Mouse (Mus musculus) MEL (cell line): ENCODE data around the gene Ccdc63. TPM values are rescaled to one million over a fixed set of nuclear protein-coding genes. Genes with fewer than 3 reads are reported as not detected.

Experiments used
- DNase-seq: peaks from one replicate; pipeline ENCODE4 v3.0.0; 2011; ENCODE audit warnings: low read depth, low spot score
- H3K27ac ChIP-seq: 2 replicates; pipeline ENCODE4 v1.5.1; 2012; ENCODE audit warnings: low read depth, mild to moderate bottlenecking, control low read depth, low read length, moderate library complexity; ENCODE audit not compliant: control insufficient read depth
- H3K27me3 ChIP-seq, 2 experiments: fragments of 150-350 bp in 1 of 2; sonication (generic) in 1 of 2; 2 replicates each; pipeline ENCODE4 v1.6.1; 2012; ENCODE audit warnings: low read length in 2 of 2, mild to moderate bottlenecking in 2 of 2, improper control_type of control experiment in 1 of 2, moderate library complexity in 1 of 2; ENCODE audit not compliant: insufficient read depth in 2 of 2, control insufficient read depth in 1 of 2
- H3K36me3 ChIP-seq, 2 experiments: 2 replicates each; pipeline ENCODE4 v1.6.1; 2012 to 2014; ENCODE audit warnings: low read length in 2 of 2, improper control_type of control experiment in 1 of 2, inconsistent platforms in 1 of 2, mild to moderate bottlenecking in 1 of 2; ENCODE audit not compliant: insufficient read depth in 2 of 2, control insufficient read depth in 1 of 2
- H3K4me1 ChIP-seq, 2 experiments: fragments of 150-350 bp in 1 of 2; sonication (generic) in 1 of 2; 2 replicates each; pipeline ENCODE4 v1.6.1; 2012; ENCODE audit warnings: low read length in 2 of 2, improper control_type of control experiment in 1 of 2, mild to moderate bottlenecking in 1 of 2; ENCODE audit not compliant: insufficient read depth in 2 of 2, control insufficient read depth in 1 of 2
- H3K4me3 ChIP-seq, 2 experiments: fragments of 150-350 bp in 1 of 2; sonication (generic) in 1 of 2; 2 replicates each; pipeline ENCODE4 v1.5.1; 2012; ENCODE audit warnings: low read depth in 2 of 2, low read length in 2 of 2, mild to moderate bottlenecking in 2 of 2, moderate library complexity in 2 of 2, control low read depth in 1 of 2, improper control_type of control experiment in 1 of 2; ENCODE audit not compliant: control insufficient read depth in 1 of 2, insufficient read depth in 1 of 2
- H3K79me2 ChIP-seq: 2 replicates; pipeline ENCODE4 v1.6.1; 2012; ENCODE audit warnings: mild to moderate bottlenecking, low read length, moderate library complexity; ENCODE audit not compliant: control insufficient read depth, poor library complexity, insufficient read depth
- H3K9ac ChIP-seq: 2 replicates; pipeline ENCODE4 v1.6.1; 2012; ENCODE audit warnings: low read depth, mild to moderate bottlenecking, control low read depth, low read length, moderate library complexity; ENCODE audit not compliant: control insufficient read depth, poor library complexity, severe bottlenecking
- H3K9me3 ChIP-seq: fragments of 150-350 bp; sonication (generic); replicated peaks from 2 replicates; pipeline ENCODE4 v1.6.1; 2012; ENCODE audit warnings: mild to moderate bottlenecking, low read length, improper control_type of control experiment, moderate library complexity; ENCODE audit not compliant: insufficient read depth
- BHLHE40 ChIP-seq: IDR thresholded peaks from 2 replicates; pipeline ENCODE4 v1.6.1; 2012; ENCODE audit warnings: low read depth, mild to moderate bottlenecking, inconsistent platforms, low read length, improper control_type of control experiment, borderline replicate concordance
- CHD2 ChIP-seq: IDR thresholded peaks from 2 replicates; pipeline ENCODE4 v1.6.1; 2011; ENCODE audit warnings: low read length, improper control_type of control experiment
- EP300 ChIP-seq, 2 experiments: IDR thresholded peaks; 2 replicates each; pipeline ENCODE4 v1.6.1; 2011; ENCODE audit warnings: improper control_type of control experiment in 2 of 2, low read length in 2 of 2, low read depth in 1 of 2, mild to moderate bottlenecking in 1 of 2
- ETS1 ChIP-seq: IDR thresholded peaks from 2 replicates; pipeline ENCODE4 v1.6.1; 2012; ENCODE audit warnings: low read depth, mild to moderate bottlenecking, inconsistent platforms, low read length, improper control_type of control experiment, moderate library complexity
- GABPA ChIP-seq: IDR thresholded peaks from 2 replicates; pipeline ENCODE4 v1.6.1; 2012; ENCODE audit warnings: low read depth, mild to moderate bottlenecking, inconsistent platforms, low read length, improper control_type of control experiment, moderate library complexity
- GATA1 ChIP-seq: IDR thresholded peaks from 2 replicates; pipeline ENCODE4 v1.6.1; 2011; ENCODE audit warnings: low read depth, low read length, improper control_type of control experiment
- HCFC1 ChIP-seq: IDR thresholded peaks from 2 replicates; pipeline ENCODE4 v1.6.1; 2012; ENCODE audit warnings: low read depth, mild to moderate bottlenecking, inconsistent platforms, low read length, improper control_type of control experiment, moderate library complexity
- JUND ChIP-seq: IDR thresholded peaks from 2 replicates; pipeline ENCODE4 v1.6.1; 2011; ENCODE audit warnings: low read depth, mild to moderate bottlenecking, improper control_type of control experiment, low read length
- KAT2A ChIP-seq: conservative IDR thresholded peaks from 2 replicates; pipeline ENCODE4 v1.6.1; 2012; ENCODE audit warnings: low read depth, low read length, improper control_type of control experiment, inconsistent platforms
- MAFK ChIP-seq: IDR thresholded peaks from 2 replicates; pipeline ENCODE4 v1.6.1; 2011; ENCODE audit warnings: low read depth, mild to moderate bottlenecking, low read length, improper control_type of control experiment, borderline replicate concordance
- MAX ChIP-seq: IDR thresholded peaks from 2 replicates; pipeline ENCODE4 v1.6.1; 2011; ENCODE audit warnings: low read length, improper control_type of control experiment
- MAZ ChIP-seq: IDR thresholded peaks from 2 replicates; pipeline ENCODE4 v1.6.1; 2012; ENCODE audit warnings: low read depth, mild to moderate bottlenecking, inconsistent platforms, low read length, improper control_type of control experiment
- MEF2A ChIP-seq: IDR thresholded peaks from 2 replicates; pipeline ENCODE4 v1.6.1; 2014; ENCODE audit warnings: low read depth, mild to moderate bottlenecking, inconsistent platforms, low read length, improper control_type of control experiment; ENCODE audit not compliant: poor library complexity, insufficient replicate concordance, severe bottlenecking; ENCODE audit errors: extremely low read depth
- MYB ChIP-seq: IDR thresholded peaks from 2 replicates; pipeline ENCODE4 v1.6.1; 2011; ENCODE audit warnings: mild to moderate bottlenecking, low read depth, low read length, improper control_type of control experiment
- NELFE ChIP-seq: IDR thresholded peaks from 2 replicates; pipeline ENCODE4 v1.6.1; 2011; ENCODE audit warnings: low read depth, low read length, improper control_type of control experiment
- NRF1 ChIP-seq: IDR thresholded peaks from 2 replicates; pipeline ENCODE4 v1.6.1; 2014; ENCODE audit warnings: low read depth, mild to moderate bottlenecking, inconsistent platforms, low read length, improper control_type of control experiment, moderate library complexity; ENCODE audit not compliant: poor library complexity, insufficient read depth, severe bottlenecking
- POLR2A ChIP-seq, 2 experiments: IDR thresholded peaks; 2 replicates each; pipeline ENCODE4 v1.6.1; 2011 to 2012; ENCODE audit warnings: low read length in 2 of 2, mild to moderate bottlenecking in 2 of 2, control low read depth in 1 of 2, improper control_type of control experiment in 1 of 2, low read depth in 1 of 2, moderate library complexity in 1 of 2; ENCODE audit not compliant: control insufficient read depth in 1 of 2, insufficient read depth in 1 of 2, poor library complexity in 1 of 2
- POLR2AphosphoS2 ChIP-seq: IDR thresholded peaks from 2 replicates; pipeline ENCODE4 v1.6.1; 2011; ENCODE audit warnings: low read length, improper control_type of control experiment
- POLR2AphosphoS5 ChIP-seq: IDR thresholded peaks from 2 replicates; pipeline ENCODE4 v1.6.1; 2012; ENCODE audit warnings: low read depth, borderline replicate concordance, mild to moderate bottlenecking, inconsistent platforms, low read length, moderate library complexity, mixed read lengths
- RCOR1 ChIP-seq: IDR thresholded peaks from 2 replicates; pipeline ENCODE4 v1.6.1; 2012; ENCODE audit warnings: low read depth, mild to moderate bottlenecking, inconsistent platforms, low read length, improper control_type of control experiment
- SIN3A ChIP-seq: IDR thresholded peaks from 2 replicates; pipeline ENCODE4 v1.6.1; 2012; ENCODE audit warnings: low read length, improper control_type of control experiment, inconsistent platforms
- TAL1 ChIP-seq: IDR thresholded peaks from 2 replicates; pipeline ENCODE4 v1.6.1; 2012; ENCODE audit warnings: mild to moderate bottlenecking, inconsistent platforms, low read length, moderate library complexity, mixed read lengths
- TBP ChIP-seq: IDR thresholded peaks from 2 replicates; pipeline ENCODE4 v1.8.0; 2011; ENCODE audit warnings: low read depth, low read length, improper control_type of control experiment
- TCF12 ChIP-seq: IDR thresholded peaks from 2 replicates; pipeline ENCODE4 v1.6.1; 2014; ENCODE audit warnings: low read depth, mild to moderate bottlenecking, inconsistent platforms, low read length, improper control_type of control experiment, moderate library complexity
- USF1 ChIP-seq: IDR thresholded peaks from 2 replicates; pipeline ENCODE4 v1.6.1; 2014; ENCODE audit warnings: low read depth, mild to moderate bottlenecking, inconsistent platforms, low read length, improper control_type of control experiment, moderate library complexity
- ZC3H11A ChIP-seq: IDR thresholded peaks from 2 replicates; pipeline ENCODE4 v1.6.1; 2012; ENCODE audit warnings: low read depth, mild to moderate bottlenecking, inconsistent platforms, low read length, improper control_type of control experiment
- ZKSCAN1 ChIP-seq: IDR thresholded peaks from 2 replicates; pipeline ENCODE4 v1.6.1; 2012; ENCODE audit warnings: low read depth, mild to moderate bottlenecking, inconsistent platforms, low read length, improper control_type of control experiment, moderate library complexity
- ZNF384 ChIP-seq: IDR thresholded peaks from 2 replicates; pipeline ENCODE4 v1.6.1; 2012; ENCODE audit warnings: low read depth, mild to moderate bottlenecking, inconsistent platforms, low read length, improper control_type of control experiment
- polyA plus RNA-seq, 2 experiments: library from polyadenylated mRNA; stranded (reverse) in 1 of 2; unstranded in 1 of 2; fragments of >175 nt in 1 of 2; fragments of >200 nt in 1 of 2; gene quantifications; 2 replicates each; pipeline versions ENCODE4 v1.2.1 to v1.2.4; 2012; ENCODE audit warnings: low replicate concordance in 2 of 2, low read depth in 1 of 2; ENCODE audit not compliant: insufficient read length in 2 of 2, insufficient read depth in 1 of 2, missing spikeins in 1 of 2
- total RNA-seq: library from RNA; depleted of rRNA; stranded (reverse); fragments of 300-350 nt; gene quantifications from 2 replicates; pipeline ENCODE4 v1.2.3, GENCODE M21; 2012

The Ccdc63 gene
- total and polyA plus RNA-seq, 3 experiments: 1.6 to 4.7 TPM; not detected in 1

- H3K4me3 ChIP-seq: no peak overlapping the region
These were observed 2.9 kb upstream of the Ccdc63 start for GRCm38 (mm10) chr5:122143543-122143942.

GRCm38 (mm10) chr5:122142230-122142992 is 1.8 kb upstream of the Ccdc63 start:
- peaks cover 3% of the 10 kb centered on the region for H3K79me2 ChIP-seq
- peak overlapping the region; percentile 82 for H3K27ac ChIP-seq
- peak; percentile 92 for DNase-seq
- peaks cover 0 to 9% of the 10 kb centered on the region in 2 experiments; a peak in 2 of 4 replicates for H3K36me3 ChIP-seq
- H3K4me1 ChIP-seq: peaks cover 6 to 27% of the 10 kb centered on the region in 2 experiments
- H3K9ac ChIP-seq: peak overlapping the region; percentile 81
- peak overlapping the region; percentile 18 to 40 for H3K4me3 ChIP-seq
- H3K9me3 ChIP-seq: no peaks in the 10 kb centered on the region
- no peaks in the 10 kb centered on the region for H3K27me3 ChIP-seq
- TF ChIP-seq GATA1 (0 out of 2 replicates have a peak, but pooled peaks have one; percentile 12), POLR2AphosphoS2 (peak; percentile 41; the same call in 1 of the 2 replicates), HCFC1 (peak; percentile 59), GABPA (no peak), ZC3H11A (0 out of 2 replicates have a peak, but pooled peaks have one; percentile 11), ZNF384 (peak; percentile 91), ZKSCAN1 (no peak), POLR2AphosphoS5 (no peak), ETS1 (no peak; the same call in none of the 2 replicates), MAZ (no peak; the same call in 1 of the 2 replicates), MYB (no peak), SIN3A (peak; percentile 82), EP300 (IDR thresholded peaks at IDR 0.05; ENCODE audit: low read depth in 1 of 2, low read length in 2 of 2) (peak in 1 of 2 experiments; percentile 11; a peak in 1 of 4 replicates), TCF12 (peak; percentile 33; the same call in 1 of the 2 replicates), MEF2A (no peak), TAL1 (no peak), USF1 (no peak; the same call in 1 of the 2 replicates), RCOR1 (0 out of 2 replicates have a peak, but pooled peaks have one; percentile 19), MAFK (no peak), TBP (peak; percentile 48; the same call in 1 of the 2 replicates), NRF1 (no peak), BHLHE40 (peak; percentile 97), JUND (no peak), POLR2A (IDR thresholded peaks at IDR 0.05; ENCODE audit: control insufficient read depth in 1 of 2, insufficient read depth in 1 of 2, low read depth in 1 of 2, low read length in 2 of 2, poor library complexity in 1 of 2) (peak; percentile 23 to 63; a peak in 1 of 4 replicates), NELFE (peak; percentile 47; the same call in 1 of the 2 replicates)

More at GRCm38 (mm10) chr5:122143543-122143942, 2.9 kb upstream of the Ccdc63 start:
- Histone ChIP-seq H3K9me3 (no peaks in the 10 kb centered on the region), H3K27ac (no peak overlapping the region), H3K79me2 (peaks cover 3% of the 10 kb centered on the region), H3K9ac (no peak overlapping the region), H3K36me3 (peaks cover 0 to 8% of the 10 kb centered on the region in 2 experiments; a peak in 2 of 4 replicates), H3K4me1 (peaks cover 6 to 21% of the 10 kb centered on the region in 2 experiments), H3K27me3 (no peaks in the 10 kb centered on the region)
- no peak for DNase-seq
- TF ChIP-seq ETS1 (no peak), BHLHE40 (no peak), JUND (no peak), CHD2 (no peak), POLR2A (IDR thresholded peaks at IDR 0.05; ENCODE audit: control insufficient read depth in 1 of 2, insufficient read depth in 1 of 2, low read depth in 1 of 2, low read length in 2 of 2, poor library complexity in 1 of 2) (no peak), NELFE (no peak), ZC3H11A (no peak), KAT2A (no peak), USF1 (no peak), RCOR1 (no peak), MAX (no peak)
